Mouse (Mus musculus) liver, adult 2 months (tissue): ENCODE measurements at regions not wholly inside any gene's neighbourhood (a gene's known extent, or its start where the extent isn't known, plus 50 kb on each side); places are given as distances from the start of the nearest gene placed in this dataset.
"Not testable (repeated sequence)": the region's sequence is repeated elsewhere in the genome, so short reads cannot be mapped to it uniquely, and the experiment has no call there.

Source experiments
- DNase-seq: peaks from one replicate; pipeline ENCODE4 v3.0.0-alpha.2; 2011; ENCODE audit warnings: low read depth, low spot score; ENCODE audit errors: extremely low read depth
- H3K27ac ChIP-seq: fragments of 200-500 bp; replicated peaks from 2 replicates; pipeline ENCODE4 v1.5.1; 2012; ENCODE audit warnings: low read depth, mild to moderate bottlenecking, control low read depth, inconsistent platforms, low read length; ENCODE audit not compliant: insufficient read depth
- H3K27me3 ChIP-seq: fragments of 200-500 bp; 2 replicates; pipeline ENCODE4 v1.6.1; 2012; ENCODE audit warnings: mild to moderate bottlenecking, moderate library complexity, low read length, inconsistent platforms; ENCODE audit not compliant: control insufficient read depth, insufficient read depth
- H3K36me3 ChIP-seq: fragments of 200-500 bp; 2 replicates; pipeline ENCODE4 v1.6.1; 2012; ENCODE audit warnings: low read length, inconsistent platforms; ENCODE audit not compliant: control insufficient read depth, insufficient read depth
- H3K4me1 ChIP-seq: fragments of 200-500 bp; 2 replicates; pipeline ENCODE4 v1.6.1; 2011; ENCODE audit warnings: low read length; ENCODE audit not compliant: control insufficient read depth, insufficient read depth
- H3K4me3 ChIP-seq: fragments of 200-500 bp; 2 replicates; pipeline ENCODE4 v1.5.1; 2011; ENCODE audit warnings: low read depth, mild to moderate bottlenecking, control low read depth, low read length, moderate library complexity; ENCODE audit not compliant: insufficient read depth
- H3K79me2 ChIP-seq: fragments of 200-500 bp; 2 replicates; pipeline ENCODE4 v1.6.1; 2012; ENCODE audit warnings: inconsistent platforms, mild to moderate bottlenecking, low read length, moderate library complexity; ENCODE audit not compliant: control insufficient read depth, insufficient read depth
- H3K9ac ChIP-seq: fragments of 200-500 bp; 2 replicates; pipeline ENCODE4 v1.6.1; 2012; ENCODE audit warnings: low read depth, mild to moderate bottlenecking, control low read depth, inconsistent platforms, low read length
- CTCF ChIP-seq: fragments of 200-500 bp; IDR thresholded peaks from 2 replicates; pipeline ENCODE4 v1.5.1; 2011; ENCODE audit warnings: low read depth, low read length, control low read depth
- WGBS: fragments of 180-500 bp; shearing (Covaris S2); methylation state at CpG from one replicate; pipeline ENCODE4 v1.1.7; 2018; 5-methylcytosine and 5-hydroxymethylcytosine counted together

- not testable (repeated sequence) for DNase-seq, H3K27ac ChIP-seq, H3K4me1 ChIP-seq, H3K79me2 ChIP-seq, H3K9ac ChIP-seq, H3K27me3 ChIP-seq, H3K4me3 ChIP-seq, H3K36me3 ChIP-seq
These were observed 502.6 kb upstream of the Gdi2 start for GRCm38 (mm10) chr13:3035291-3035690.

GRCm38 (mm10) chr13:3037010-3037409 is 500.9 kb upstream of the Gdi2 start:
- not testable (repeated sequence) for H3K4me3 ChIP-seq, H3K27ac ChIP-seq, H3K36me3 ChIP-seq, DNase-seq, H3K27me3 ChIP-seq, H3K79me2 ChIP-seq, H3K9ac ChIP-seq, H3K4me1 ChIP-seq
- 32% methylated on average over 1 of the region's 1 CpGs for WGBS

GRCm38 (mm10) chr13:3046381-3047105 is 491.3 kb upstream of the Gdi2 start:
- H3K4me1 ChIP-seq, H3K36me3 ChIP-seq, H3K79me2 ChIP-seq, H3K27ac ChIP-seq, H3K9ac ChIP-seq, H3K4me3 ChIP-seq, H3K27me3 ChIP-seq, DNase-seq: not testable (repeated sequence)
- 85% methylated on average over 9 of the region's 9 CpGs for WGBS

- H3K36me3 ChIP-seq, H3K27me3 ChIP-seq, DNase-seq, H3K27ac ChIP-seq, H3K4me1 ChIP-seq, H3K79me2 ChIP-seq, H3K9ac ChIP-seq, H3K4me3 ChIP-seq: not testable (repeated sequence)
- 76% methylated on average over 3 of the region's 3 CpGs for WGBS
These were observed 454.4 kb upstream of the Gdi2 start for GRCm38 (mm10) chr13:3083480-3083879.

GRCm38 (mm10) chr13:3089971-3090370 is 447.9 kb upstream of the Gdi2 start:
- not testable (repeated sequence) for H3K36me3 ChIP-seq, DNase-seq, H3K9ac ChIP-seq, H3K27ac ChIP-seq, H3K4me3 ChIP-seq, H3K79me2 ChIP-seq, H3K4me1 ChIP-seq, H3K27me3 ChIP-seq
- 26% methylated on average over 7 of the region's 7 CpGs for WGBS

- not testable (repeated sequence) for H3K27ac ChIP-seq, DNase-seq
- 15% methylated on average over 2 of the region's 2 CpGs for WGBS
These were observed 431.3 kb upstream of the Gdi2 start for GRCm38 (mm10) chr13:3106543-3106942.

GRCm38 (mm10) chr13:3128150-3128549 is 409.7 kb upstream of the Gdi2 start:
- WGBS, result 17% methylated on average over 4 of the region's 4 CpGs
- not testable (repeated sequence) for H3K79me2 ChIP-seq, H3K36me3 ChIP-seq, H3K27ac ChIP-seq, H3K4me1 ChIP-seq, H3K9ac ChIP-seq, H3K27me3 ChIP-seq, H3K4me3 ChIP-seq
- peak; percentile 41; the same call in 1 of the 2 replicates for TF ChIP-seq CTCF
- peak; percentile 9 for DNase-seq

More at GRCm38 (mm10) chr13:3106543-3106942, 431.3 kb upstream of the Gdi2 start:
- not testable (repeated sequence) for H3K79me2 ChIP-seq, H3K27me3 ChIP-seq, H3K9ac ChIP-seq, H3K4me1 ChIP-seq, H3K4me3 ChIP-seq, H3K36me3 ChIP-seq

- WGBS, result 76% methylated on average over 2 of the region's 2 CpGs
- not testable (repeated sequence) for H3K4me1 ChIP-seq, H3K79me2 ChIP-seq, DNase-seq, H3K27me3 ChIP-seq, H3K36me3 ChIP-seq, H3K9ac ChIP-seq, H3K27ac ChIP-seq, H3K4me3 ChIP-seq
These were observed 400.6 kb upstream of the Gdi2 start for GRCm38 (mm10) chr13:3137281-3137680.
